Mouse (Mus musculus) liver, embryonic 14.5 days (tissue): ENCODE results near the gene Pias4.
"Not testable (repeated sequence)": the region's sequence is repeated elsewhere in the genome, so short reads cannot be mapped to it uniquely, and the experiment has no call there.

Source experiments
- CTCF ChIP-seq: IDR thresholded peaks from 2 replicates; pipeline ENCODE4 v1.5.1; 2016; ENCODE audit warnings: antibody characterized with exemption, low read depth, control low read depth
- EP300 ChIP-seq: IDR thresholded peaks from 2 replicates; pipeline ENCODE4 v1.6.1; 2016; ENCODE audit warnings: antibody characterized with exemption, low read depth

DNA sequence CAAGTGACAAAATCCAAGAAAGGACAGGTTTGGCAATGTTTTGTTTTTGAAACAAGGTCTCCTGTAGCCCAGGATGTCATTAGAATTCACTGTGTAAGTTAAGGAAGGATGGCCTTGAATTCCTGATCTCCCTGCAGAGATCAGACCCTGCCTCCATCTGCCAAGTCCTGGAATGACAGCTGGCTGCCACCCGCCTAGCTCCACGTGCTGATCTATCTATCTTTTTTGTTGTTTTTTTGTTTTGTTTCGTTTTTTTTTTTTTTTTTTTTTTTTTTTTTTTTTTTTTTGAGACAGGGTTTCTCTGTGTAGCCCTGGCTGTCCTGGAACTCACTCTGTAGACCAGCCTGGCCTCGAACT is 7.6 kb upstream of the Pias4 start:
- not testable (repeated sequence) for TF ChIP-seq CTCF, EP300
